Comparison of ENCODE assay signal across 20 mouse cellular contexts in the genomic region with DNA sequence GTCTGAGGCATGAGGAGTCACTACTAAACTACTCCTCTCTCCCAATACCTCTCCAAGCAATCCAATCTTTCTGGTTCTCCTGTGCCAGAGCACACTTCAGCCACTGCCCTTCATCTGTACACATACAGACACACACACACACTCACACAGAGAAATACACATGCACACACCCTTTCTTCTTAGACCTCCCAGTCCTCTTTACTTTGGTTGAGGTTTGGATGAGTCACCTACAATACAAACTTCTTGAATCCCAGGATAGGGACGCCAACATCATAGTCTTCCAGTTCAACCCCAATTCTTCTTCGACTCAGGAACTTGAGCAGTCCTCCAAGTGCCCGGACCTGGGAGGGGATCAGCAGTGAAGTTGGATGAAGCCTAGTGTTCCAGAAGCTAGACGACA. TPM values are rescaled to one million over a fixed set of nuclear protein-coding genes. Genes with fewer than 3 reads are reported as not detected.
DNase-seq lines count a peak whose midpoint lies in the region; ATAC-seq lines count a peak whose summit lies in the region.
"Had no signal": no experiment of that assay in that cellular context is flagged by ENCODE, and none has a peak within 500 bp of the region (broad histone marks: within the 10 kb centered on the region; RNA-seq: fewer than 3 reads in every experiment).

No protein-coding gene starts in this region.

- H3K9me3 ChIP-seq in heart, embryonic 10.5 days = no peaks in the 10 kb centered on the region
- no peaks in the 10 kb centered on the region for H3K9me3 ChIP-seq in kidney, embryonic 15.5 days (replicated peaks)
- no peaks in the 10 kb centered on the region for H3K9me3 ChIP-seq in embryonic facial prominence, embryonic 12.5 days
- no peaks in the 10 kb centered on the region for H3K9me3 ChIP-seq in midbrain, embryonic 11.5 days (ENCODE audit: control insufficient read depth, low read length)
- H3K9me3 ChIP-seq: hindbrain, embryonic 12.5 days; limb, embryonic 13.5 days had no signal

- ATAC-seq in kidney, embryonic 15.5 days (replicated peaks; ENCODE audit: low FRiP score) = no peak
- ATAC-seq in embryonic facial prominence, embryonic 12.5 days (ENCODE audit: insufficient number of reproducible peaks, insufficient read depth, low FRiP score, low TSS enrichment) = no peak
- ATAC-seq in midbrain, embryonic 11.5 days (ENCODE audit: low FRiP score) = no peak
- ATAC-seq: activated CD4-positive, CD25-positive, alpha-beta regulatory T cell, adult 4 months had no signal

- no peak overlapping the region for H3K4me2 ChIP-seq in kidney, embryonic 15.5 days
- H3K4me2 ChIP-seq in embryonic facial prominence, embryonic 12.5 days (replicated peaks) = no peak overlapping the region
- H3K4me2 ChIP-seq in midbrain, embryonic 11.5 days = no peak overlapping the region
- H3K4me2 ChIP-seq: hindbrain, embryonic 12.5 days; limb, embryonic 13.5 days had no signal

- H3K4me1 ChIP-seq in heart, embryonic 10.5 days = peaks cover 50% of the 10 kb centered on the region
- H3K4me1 ChIP-seq in kidney, embryonic 15.5 days = peaks cover 39% of the 10 kb centered on the region
- H3K4me1 ChIP-seq in embryonic facial prominence, embryonic 12.5 days = peaks cover 16% of the 10 kb centered on the region
- peaks cover 24% of the 10 kb centered on the region for H3K4me1 ChIP-seq in midbrain, embryonic 11.5 days (ENCODE audit: control insufficient read depth, insufficient read depth, low read length)

- H3K79me2 ChIP-seq in macrophage (ENCODE audit: inconsistent target) = no peaks in the 10 kb centered on the region

- no peak overlapping the region for H3K4me3 ChIP-seq in heart, embryonic 10.5 days
- H3K4me3 ChIP-seq in kidney, embryonic 15.5 days (replicated peaks) = no peak overlapping the region
- no peak overlapping the region for H3K4me3 ChIP-seq in embryonic facial prominence, embryonic 12.5 days
- no peak overlapping the region for H3K4me3 ChIP-seq in macrophage (ENCODE audit: inconsistent target)
- no peak overlapping the region for H3K4me3 ChIP-seq in midbrain, embryonic 11.5 days (ENCODE audit: low read depth, low read length)
- H3K4me3 ChIP-seq: hindbrain, embryonic 12.5 days; limb, embryonic 13.5 days had no signal

- H3K36me3 ChIP-seq in heart, embryonic 10.5 days = no peaks in the 10 kb centered on the region
- H3K36me3 ChIP-seq in kidney, embryonic 15.5 days = no peaks in the 10 kb centered on the region
- H3K36me3 ChIP-seq in embryonic facial prominence, embryonic 12.5 days = no peaks in the 10 kb centered on the region
- no peaks in the 10 kb centered on the region for H3K36me3 ChIP-seq in macrophage (ENCODE audit: inconsistent target)
- H3K36me3 ChIP-seq in midbrain, embryonic 11.5 days (ENCODE audit: control insufficient read depth, insufficient read depth, low read length) = no peaks in the 10 kb centered on the region
- H3K36me3 ChIP-seq: hindbrain, embryonic 12.5 days; limb, embryonic 13.5 days had no signal

- DNase-seq in heart, embryonic 10.5 days (ENCODE audit: low spot score) = no peak
- no peak for DNase-seq in heart, adult 18-20 months
- DNase-seq in kidney, adult 9 months = no peak
- no peak for DNase-seq in frontal cortex, adult 2 months (ENCODE audit: extremely low spot score in 1 of 2, low spot score in 1 of 2)
- DNase-seq in midbrain, embryonic 11.5 days (ENCODE audit: low spot score, missing footprints) = no peak
- DNase-seq: B cell, adult 2 months; cerebellum, adult 2 months; embryo, embryonic 11 days had no signal

- H3K27ac ChIP-seq in heart, embryonic 10.5 days = peak overlapping the region; percentile 98
- peak overlapping the region; percentile 95 for H3K27ac ChIP-seq in kidney, embryonic 15.5 days
- H3K27ac ChIP-seq in embryonic facial prominence, embryonic 12.5 days = 0 out of 2 replicates have a peak overlapping the region, but pooled peaks have one; percentile 5
- H3K27ac ChIP-seq in macrophage = peak overlapping the region; percentile 96
- H3K27ac ChIP-seq in midbrain, embryonic 11.5 days (ENCODE audit: low read depth, low read length) = no peak overlapping the region
- H3K27ac ChIP-seq: hindbrain, embryonic 12.5 days; limb, embryonic 13.5 days had no signal

- no peaks in the 10 kb centered on the region for H3K27me3 ChIP-seq in heart, embryonic 10.5 days (ENCODE audit: insufficient read depth, poor library complexity, severe bottlenecking)
- H3K27me3 ChIP-seq in kidney, embryonic 15.5 days = no peaks in the 10 kb centered on the region
- H3K27me3 ChIP-seq in embryonic facial prominence, embryonic 12.5 days = no peaks in the 10 kb centered on the region
- no peaks in the 10 kb centered on the region for H3K27me3 ChIP-seq in midbrain, embryonic 11.5 days (ENCODE audit: control insufficient read depth, insufficient read depth, low read length)
- H3K27me3 ChIP-seq: hindbrain, embryonic 12.5 days; limb, embryonic 13.5 days had no signal

- 79% methylated on average over 4 of the region's 4 CpGs for WGBS in heart, embryonic 10.5 days
- 80% methylated on average over 4 of the region's 4 CpGs for WGBS in kidney, embryonic 15.5 days
- WGBS in embryonic facial prominence, embryonic 12.5 days = 79% methylated on average over 4 of the region's 4 CpGs
- WGBS in macrophage (ENCODE audit: missing documents) = 96% methylated on average over 4 of the region's 4 CpGs
- WGBS in midbrain, embryonic 11.5 days = 87% methylated on average over 4 of the region's 4 CpGs

- H3K9ac ChIP-seq in kidney, embryonic 15.5 days = no peak overlapping the region
- no peak overlapping the region for H3K9ac ChIP-seq in embryonic facial prominence, embryonic 12.5 days
- H3K9ac ChIP-seq in midbrain, embryonic 11.5 days (ENCODE audit: low read length) = no peak overlapping the region
- H3K9ac ChIP-seq: hindbrain, embryonic 12.5 days; limb, embryonic 13.5 days had no signal

RNA-seq across cellular contexts. Expression of a gene that starts 2.8 kb away (rescaled TPM):
- 3.9 and 5.4 TPM in 2 replicates for polyA plus RNA-seq in heart, embryonic 10.5 days (2016; fragmentation: Nextera tagmentation; extraction: Ambion mirVana)
- total RNA-seq in heart, adult 18-20 months (2021) = not detected
- polyA plus RNA-seq in kidney, embryonic 15.5 days (2015; fragmentation: Nextera tagmentation; extraction: Ambion mirVana) = 5.2 and 5.4 TPM in 2 replicates
- 3.7 and 4.2 TPM in 2 replicates for polyA plus RNA-seq in embryonic facial prominence, embryonic 12.5 days (2016; fragmentation: Nextera tagmentation; extraction: Ambion mirVana)
- 10 to 100 TPM in 10 of 26 experiments, 1 to 10 TPM in 16; 3.4 to 16.1 (median 8.3) TPM for total RNA-seq in macrophage (2018; cell fraction: chromatin; rRNA removed)
- 1 to 10 TPM in 6 of 26 experiments, under 1 TPM in 20; 0.12 to 1.8 (median 0.55) TPM for total RNA-seq in macrophage (2018; cell fraction: cytosol; rRNA removed)
- 10 to 100 TPM in 2 of 26 experiments, 1 to 10 TPM in 24; 1.8 to 21.5 (median 5.8) TPM for total RNA-seq in macrophage (2018; cell fraction: nucleus; rRNA removed)
- 0.48 to 0.51 TPM (median 0.50 TPM) in 3 replicates for polyA plus RNA-seq in macrophage (2018)
- 1.5 and 2.0 TPM in 2 replicates for polyA plus RNA-seq in frontal cortex, adult 2 months (2012; rRNA removed)
- polyA plus RNA-seq in midbrain, embryonic 11.5 days (2014; fragmentation: Nextera tagmentation; extraction: Ambion mirVana) = 5.0 and 5.2 TPM in 2 replicates

RNA-seq across cellular contexts. Expression of a gene that starts 6.0 kb away (rescaled TPM):
- polyA plus RNA-seq in heart, embryonic 10.5 days (2016; fragmentation: Nextera tagmentation; extraction: Ambion mirVana) = 374 and 380 TPM in 2 replicates
- 10 to 100 TPM; 30.4 to 32.4 TPM for total RNA-seq in heart, adult 18-20 months (2021)
- 300 and 320 TPM in 2 replicates for polyA plus RNA-seq in kidney, embryonic 15.5 days (2015; fragmentation: Nextera tagmentation; extraction: Ambion mirVana)
- 205 and 211 TPM in 2 replicates for polyA plus RNA-seq in embryonic facial prominence, embryonic 12.5 days (2016; fragmentation: Nextera tagmentation; extraction: Ambion mirVana)
- total RNA-seq in macrophage (2018; cell fraction: chromatin; rRNA removed) = 10 to 100 TPM; 16.4 to 97.6 (median 62.9) TPM
- 100 to 1,000 TPM; 271 to 390 (median 328) TPM for total RNA-seq in macrophage (2018; cell fraction: cytosol; rRNA removed)
- total RNA-seq in macrophage (2018; cell fraction: nucleus; rRNA removed) = 100 to 1,000 TPM in 14 of 26 experiments, 10 to 100 TPM in 12; 34.4 to 199 (median 109) TPM
- polyA plus RNA-seq in macrophage (2018) = 359 to 667 TPM (median 372 TPM) in 3 replicates
- polyA plus RNA-seq in frontal cortex, adult 2 months (2012; rRNA removed) = 26.4 and 28.5 TPM in 2 replicates
- polyA plus RNA-seq in midbrain, embryonic 11.5 days (2014; fragmentation: Nextera tagmentation; extraction: Ambion mirVana) = 73.8 and 83.9 TPM in 2 replicates

RNA-seq across cellular contexts. Expression of a gene that starts 15.0 kb away (rescaled TPM):
- polyA plus RNA-seq in heart, embryonic 10.5 days (2016; fragmentation: Nextera tagmentation; extraction: Ambion mirVana) = 192 and 290 TPM in 2 replicates
- 10 to 100 TPM; 14.0 to 19.8 TPM for total RNA-seq in heart, adult 18-20 months (2021)
- 324 and 356 TPM in 2 replicates for polyA plus RNA-seq in kidney, embryonic 15.5 days (2015; fragmentation: Nextera tagmentation; extraction: Ambion mirVana)
- polyA plus RNA-seq in embryonic facial prominence, embryonic 12.5 days (2016; fragmentation: Nextera tagmentation; extraction: Ambion mirVana) = 471 and 492 TPM in 2 replicates
- 10 to 100 TPM in 2 of 26 experiments, 1 to 10 TPM in 22, under 1 TPM in 1, not detected in 1; 0.85 to 15.2 (median 3.4) TPM for total RNA-seq in macrophage (2018; cell fraction: chromatin; rRNA removed)
- 1 to 10 TPM; 1.4 to 6.7 (median 3.3) TPM for total RNA-seq in macrophage (2018; cell fraction: cytosol; rRNA removed)
- total RNA-seq in macrophage (2018; cell fraction: nucleus; rRNA removed) = 10 to 100 TPM in 1 of 26 experiments, 1 to 10 TPM in 22, under 1 TPM in 2, not detected in 1; 0.68 to 12.2 (median 2.8) TPM
- polyA plus RNA-seq in macrophage (2018) = 3.3 to 9.6 TPM (median 4.8 TPM) in 3 replicates
- polyA plus RNA-seq in frontal cortex, adult 2 months (2012; rRNA removed) = 40.8 and 42.8 TPM in 2 replicates
- polyA plus RNA-seq in midbrain, embryonic 11.5 days (2014; fragmentation: Nextera tagmentation; extraction: Ambion mirVana) = 614 and 653 TPM in 2 replicates
- total RNA-seq: monocyte, adult 5-6 weeks had no signal

RNA-seq across cellular contexts. Expression of a gene that starts 16.0 kb away (rescaled TPM):
- polyA plus RNA-seq in heart, embryonic 10.5 days (2016; fragmentation: Nextera tagmentation; extraction: Ambion mirVana) = 3.3 and 4.0 TPM in 2 replicates
- not detected for total RNA-seq in heart, adult 18-20 months (2021)
- polyA plus RNA-seq in kidney, embryonic 15.5 days (2015; fragmentation: Nextera tagmentation; extraction: Ambion mirVana) = 6.2 and 6.8 TPM in 2 replicates
- 8.7 and 9.5 TPM in 2 replicates for polyA plus RNA-seq in embryonic facial prominence, embryonic 12.5 days (2016; fragmentation: Nextera tagmentation; extraction: Ambion mirVana)
- total RNA-seq in macrophage (2018; cell fraction: chromatin; rRNA removed) = 1 to 10 TPM in 7 of 26 experiments, under 1 TPM in 1, not detected in 18; 0.82 to 2.5 (median 1.5) TPM
- not detected for total RNA-seq in macrophage (2018; cell fraction: cytosol; rRNA removed)
- total RNA-seq in macrophage (2018; cell fraction: nucleus; rRNA removed) = not detected
- polyA plus RNA-seq in macrophage (2018) = not detected in 3 replicates
- polyA plus RNA-seq in frontal cortex, adult 2 months (2012; rRNA removed) = 1.5 and 2.6 TPM in 2 replicates
- polyA plus RNA-seq in midbrain, embryonic 11.5 days (2014; fragmentation: Nextera tagmentation; extraction: Ambion mirVana) = 5.3 and 7.3 TPM in 2 replicates
- total RNA-seq: gastrocnemius, adult 18-20 months; monocyte, adult 5-6 weeks had no signal

RNA-seq across cellular contexts. Expression of a gene that starts 21.4 kb away (rescaled TPM):
- not detected in 2 replicates for polyA plus RNA-seq in heart, embryonic 10.5 days (2016; fragmentation: Nextera tagmentation; extraction: Ambion mirVana)
- total RNA-seq in heart, adult 18-20 months (2021) = not detected
- polyA plus RNA-seq in kidney, embryonic 15.5 days (2015; fragmentation: Nextera tagmentation; extraction: Ambion mirVana) = 1.6 TPM in 1 of 2 replicates, not detected in the other
- polyA plus RNA-seq in embryonic facial prominence, embryonic 12.5 days (2016; fragmentation: Nextera tagmentation; extraction: Ambion mirVana) = not detected in 2 replicates
- total RNA-seq in macrophage (2018; cell fraction: chromatin; rRNA removed) = not detected
- not detected for total RNA-seq in macrophage (2018; cell fraction: cytosol; rRNA removed)
- 1 to 10 TPM in 1 of 26 experiments, not detected in 25; 1.6 TPM for total RNA-seq in macrophage (2018; cell fraction: nucleus; rRNA removed)
- polyA plus RNA-seq in macrophage (2018) = not detected in 3 replicates
- not detected in 2 replicates for polyA plus RNA-seq in frontal cortex, adult 2 months (2012; rRNA removed)
- polyA plus RNA-seq in midbrain, embryonic 11.5 days (2014; fragmentation: Nextera tagmentation; extraction: Ambion mirVana) = not detected in 2 replicates
- total RNA-seq: ES-E14; gastrocnemius, adult 18-20 months; layer of hippocampus, postnatal 14 days; megakaryocyte, adult 5-6 weeks; monocyte, adult 5-6 weeks; neutrophil, adult 5-6 weeks had no signal
- polyA plus RNA-seq: activated CD4-positive, CD25-positive, alpha-beta regulatory T cell, adult 4 months; hindbrain, embryonic 12.5 days had no signal
